In genomic region chr14:76428855-76429254, GRCm38 (mm10) we compare ENCODE assay signal across 32 mouse cellular contexts. TPM values are rescaled to one million over a fixed set of nuclear protein-coding genes. Genes with fewer than 3 reads are reported as not detected.
DNase-seq lines count a peak whose midpoint lies in the region; ATAC-seq lines count a peak whose summit lies in the region.
"Had no signal": no experiment of that assay in that cellular context is flagged by ENCODE, and none has a peak within 500 bp of the region (broad histone marks: within the 10 kb centered on the region; RNA-seq: fewer than 3 reads in every experiment).

No protein-coding gene starts in this region.

- H3K4me1 ChIP-seq in intestine, embryonic 15.5 days (replicated peaks): peaks cover 8% of the 10 kb centered on the region; the same call in 1 of the 2 replicates
- H3K4me1 ChIP-seq in intestine, embryonic 16.5 days (ENCODE audit: control insufficient read depth, insufficient read depth, low read length): peaks cover 16% of the 10 kb centered on the region; the same call in 1 of the 2 replicates
- H3K4me1 ChIP-seq: embryonic facial prominence, embryonic 13.5 days; forebrain, embryonic 10.5 days; heart, embryonic 13.5 days; limb, embryonic 13.5 days had no signal

- no peak overlapping the region for H3K4me2 ChIP-seq in intestine, embryonic 15.5 days (replicated peaks)
- no peak overlapping the region for H3K4me2 ChIP-seq in intestine, embryonic 16.5 days (ENCODE audit: low read depth, low read length)
- H3K4me2 ChIP-seq: embryonic facial prominence, embryonic 13.5 days; forebrain, embryonic 15.5 days; heart, embryonic 13.5 days; hindbrain, embryonic 15.5 days; limb, embryonic 13.5 days; liver, embryonic 11.5 days; midbrain, embryonic 11.5 days; neural tube, embryonic 13.5 days had no signal

- WGBS in intestine, embryonic 15.5 days: 71% methylated on average over 2 of the region's 2 CpGs
- WGBS in intestine, embryonic 16.5 days: 62% methylated on average over 2 of the region's 2 CpGs

- H3K27me3 ChIP-seq in intestine, embryonic 15.5 days (replicated peaks): no peaks in the 10 kb centered on the region
- no peaks in the 10 kb centered on the region for H3K27me3 ChIP-seq in intestine, embryonic 16.5 days (replicated peaks; ENCODE audit: control insufficient read depth, insufficient read depth, low read length)
- H3K27me3 ChIP-seq: embryonic facial prominence, embryonic 13.5 days; forebrain, embryonic 15.5 days; heart, embryonic 13.5 days; hindbrain, embryonic 15.5 days; limb, embryonic 13.5 days; neural tube, embryonic 13.5 days had no signal

- 0 out of 2 replicates have a peak, but pooled peaks have one; percentile 39 for ATAC-seq in intestine, embryonic 15.5 days
- ATAC-seq in intestine, embryonic 16.5 days: no peak
- peak; percentile 91 to 95 for ATAC-seq in hematopoietic stem cell, adult 5-6 weeks (replicated peaks in 1 of 2; ENCODE audit: insufficient read depth in 1 of 2, low FRiP score in 2 of 2, low TSS enrichment in 1 of 2, low read depth in 1 of 2, poor library complexity in 2 of 2, severe bottlenecking in 2 of 2)
- peak; percentile 98 for ATAC-seq in megakaryocyte progenitor cell, adult 5-6 weeks (replicated peaks; ENCODE audit: poor library complexity)
- ATAC-seq: activated CD4-positive, CD25-positive, alpha-beta regulatory T cell, adult 4 months; CD4-positive, CD25-positive, alpha-beta regulatory T cell, adult 4 months; forebrain, embryonic 15.5 days; midbrain, embryonic 16.5 days had no signal

- no peak overlapping the region for H3K9ac ChIP-seq in intestine, embryonic 15.5 days
- H3K9ac ChIP-seq in intestine, embryonic 16.5 days (ENCODE audit: low read depth, low read length): no peak overlapping the region
- H3K9ac ChIP-seq: embryonic facial prominence, embryonic 13.5 days; forebrain, embryonic 15.5 days; heart, embryonic 13.5 days; hindbrain, embryonic 15.5 days; limb, embryonic 13.5 days; neural tube, embryonic 13.5 days had no signal

- peaks cover 9% of the 10 kb centered on the region; the same call in 1 of the 2 replicates for H3K36me3 ChIP-seq in intestine, embryonic 15.5 days
- H3K36me3 ChIP-seq in intestine, embryonic 16.5 days (ENCODE audit: control insufficient read depth, insufficient read depth, low read length): peaks cover 6% of the 10 kb centered on the region; the same call in 1 of the 2 replicates

- DNase-seq in A20 (ENCODE audit: low read depth, low spot score) (peak; percentile 8), MN1 (ENCODE audit: low spot score) (no peak)
- no peak for DNase-seq in cerebellum, postnatal 36 days
- no peak for DNase-seq in layer of hippocampus, adult 18-20 months (ENCODE audit: low spot score in 2 of 2)
- DNase-seq: adrenal gland, adult 2 months; adrenal gland, postnatal 36 days; cerebellum, adult 8-10 months; cerebellum, postnatal 25 days; gastrocnemius, postnatal 25 days; heart, postnatal 10 days; kidney, postnatal 25 days; retina, postnatal 1 day; right cerebral cortex, postnatal 14 days had no signal

- no peak overlapping the region for H3K27ac ChIP-seq in intestine, embryonic 15.5 days
- H3K27ac ChIP-seq in intestine, embryonic 16.5 days (ENCODE audit: low read length): no peak overlapping the region
- H3K27ac ChIP-seq: embryonic facial prominence, embryonic 13.5 days; forebrain, embryonic 10.5 days; forebrain, embryonic 15.5 days; heart, embryonic 13.5 days; hindbrain, embryonic 10.5 days; hindbrain, embryonic 15.5 days; layer of hippocampus, adult 2 months; left cerebral cortex, adult 2 months; limb, embryonic 13.5 days; neural tube, embryonic 13.5 days had no signal

- no peaks in the 10 kb centered on the region for H3K9me3 ChIP-seq in intestine, embryonic 15.5 days
- no peaks in the 10 kb centered on the region for H3K9me3 ChIP-seq in intestine, embryonic 16.5 days (ENCODE audit: control insufficient read depth, low read length)
- H3K9me3 ChIP-seq: embryonic facial prominence, embryonic 13.5 days; forebrain, embryonic 15.5 days; heart, embryonic 13.5 days; hindbrain, embryonic 10.5 days; hindbrain, embryonic 15.5 days; neural tube, embryonic 13.5 days had no signal

- H3K4me3 ChIP-seq in intestine, embryonic 15.5 days (replicated peaks): no peak overlapping the region
- no peak overlapping the region for H3K4me3 ChIP-seq in intestine, embryonic 16.5 days (ENCODE audit: low read length)
- H3K4me3 ChIP-seq: embryonic facial prominence, embryonic 13.5 days; forebrain, embryonic 10.5 days; forebrain, embryonic 15.5 days; heart, embryonic 13.5 days; hindbrain, embryonic 10.5 days; hindbrain, embryonic 15.5 days; layer of hippocampus, adult 2 months; left cerebral cortex, adult 2 months; limb, embryonic 13.5 days; neural tube, embryonic 13.5 days had no signal

RNA-seq across cellular contexts. Expression of gene Tsc22d1, which starts 14.1 kb away (rescaled TPM):
- polyA plus RNA-seq in intestine, embryonic 15.5 days (2015; fragmentation: Nextera tagmentation; extraction: Ambion mirVana): 386 and 396 TPM in 2 replicates
- 396 and 424 TPM in 2 replicates for polyA plus RNA-seq in intestine, embryonic 16.5 days (2015; fragmentation: Nextera tagmentation; extraction: Ambion mirVana)
- 317 and 343 TPM in 2 replicates for total RNA-seq in hematopoietic stem cell, adult 5-6 weeks (2017)
- total RNA-seq in megakaryocyte progenitor cell, adult 5-6 weeks (2015): 44.8 and 46.4 TPM in 2 replicates
- 32.6 and 36.5 TPM in 2 replicates for total RNA-seq in megakaryocyte progenitor cell, adult 5-6 weeks (2017)
- total RNA-seq in layer of hippocampus, adult 18-20 months (2021): 100 to 1,000 TPM; 533 to 545 TPM
